Mouse (Mus musculus) liver, postnatal 0 days (tissue): Measurements from ENCODE around the gene Stat3. TPM values are rescaled to one million over a fixed set of nuclear protein-coding genes. Genes with fewer than 3 reads are reported as not detected.
A peak's percentile ranks its signal among the peaks of the same experiment; 100 is the strongest.

ENCODE experiments used
- ATAC-seq: fragments of 200-750 bp; cut with Nextera tagmentation; 2 replicates; pipeline ENCODE4 v1.8.0; 2017; ENCODE audit warnings: mild to moderate bottlenecking, moderate library complexity
- DNase-seq: peaks from one replicate; pipeline ENCODE4 v3.0.0-alpha.2; 2016
- H3K27ac ChIP-seq: fragments of 300-500 bp; sonication (generic); 2 replicates; pipeline ENCODE4 v1.5.1; 2014; ENCODE audit warnings: antibody characterized with exemption, moderate library complexity, mild to moderate bottlenecking, low read depth
- H3K27me3 ChIP-seq: fragments of 300-500 bp; sonication (generic); 2 replicates; pipeline ENCODE4 v1.6.1; 2014; ENCODE audit warnings: low read length, control low read depth, mixed read lengths; ENCODE audit not compliant: insufficient read depth
- H3K36me3 ChIP-seq: fragments of 300-500 bp; sonication (generic); replicated peaks from 2 replicates; pipeline ENCODE4 v1.6.1; 2014; ENCODE audit warnings: mild to moderate bottlenecking, control low read depth, low read length, moderate library complexity, mixed read lengths; ENCODE audit not compliant: insufficient read depth
- H3K4me1 ChIP-seq: fragments of 300-500 bp; sonication (generic); 2 replicates; pipeline ENCODE4 v1.6.1; 2014; ENCODE audit warnings: antibody characterized with exemption, mild to moderate bottlenecking, control low read depth; ENCODE audit not compliant: insufficient read depth
- H3K4me2 ChIP-seq: fragments of 300-500 bp; sonication (generic); 2 replicates; pipeline ENCODE4 v1.6.1; 2014; ENCODE audit warnings: low read depth, mild to moderate bottlenecking, low read length, moderate library complexity, mixed read lengths
- H3K4me3 ChIP-seq: fragments of 300-500 bp; sonication (generic); 2 replicates; pipeline ENCODE4 v1.5.1; 2014; ENCODE audit warnings: low read depth, low read length
- H3K9ac ChIP-seq: fragments of 300-500 bp; sonication (generic); replicated peaks from 2 replicates; pipeline ENCODE4 v1.6.1; 2014; ENCODE audit warnings: mild to moderate bottlenecking, moderate library complexity
- H3K9me3 ChIP-seq: fragments of 300-500 bp; sonication (generic); 2 replicates; pipeline ENCODE4 v1.6.1; 2016; ENCODE audit warnings: mild to moderate bottlenecking, control low read depth, low read length, mixed read lengths
- CTCF ChIP-seq: sonication (generic); IDR thresholded peaks from 2 replicates; pipeline ENCODE4 v1.5.1; 2016; ENCODE audit warnings: antibody characterized with exemption, low read depth
- EP300 ChIP-seq: IDR thresholded peaks from 2 replicates; pipeline ENCODE4 v1.6.1; 2016; ENCODE audit warnings: antibody characterized with exemption, low read depth, mild to moderate bottlenecking
- WGBS: fragments of 180-500 bp; shearing (Covaris S2); extraction: QIAGEN DNeasy Blood & Tissue Kit; methylation state at CpG from one replicate; pipeline ENCODE4 v1.1.7; 2014; ENCODE audit not compliant: insufficient replicate concordance; 5-methylcytosine and 5-hydroxymethylcytosine counted together
- polyA plus RNA-seq: library from polyadenylated mRNA; unstranded; fragments of >200 nt; fragmentation: Nextera tagmentation; extraction: Ambion mirVana; gene quantifications from 2 replicates; pipeline ENCODE4 v1.2.1, GENCODE M21; 2015

Gene Stat3
- polyA plus RNA-seq, 1 experiment from 2014 or later, result 53.7 TPM

DNA sequence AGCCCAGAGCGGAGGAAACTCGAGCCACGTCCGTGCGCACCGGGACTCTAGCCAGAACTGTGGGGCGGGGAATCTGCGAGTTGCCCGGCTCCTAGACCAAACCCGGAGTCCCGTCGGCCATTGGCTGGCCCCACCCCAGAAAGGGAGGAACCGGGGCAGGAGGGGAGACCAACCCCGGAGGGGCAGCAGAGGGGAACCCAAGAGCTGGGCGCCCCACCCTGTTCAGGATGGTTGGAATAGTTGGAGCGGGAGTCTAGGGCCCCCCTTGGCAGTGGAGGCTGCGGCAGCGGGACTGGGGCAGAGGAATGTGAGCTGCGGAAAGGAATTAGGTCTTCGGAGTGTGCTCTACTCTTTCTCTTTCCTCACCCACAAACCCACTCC lies 31.2 kb upstream of the Stat3 start, which contains the start of gene Cavin1:
Cavin1 (minus strand) TSS at position 331 of the 381 bp plus-strand sequence.
- DNase-seq, result peak; percentile 82
- 6% methylated on average over 20 of the region's 20 CpGs for WGBS
- H3K9ac ChIP-seq, result peak within 1 kb of the TSS; percentile 69
- peaks cover 30% of the 10 kb centered on the region for H3K27me3 ChIP-seq
- peak within 1 kb of the TSS; percentile 90 for H3K4me2 ChIP-seq
- peaks cover 8% of the 10 kb centered on the region for H3K4me1 ChIP-seq
- H3K4me3 ChIP-seq, result peak within 1 kb of the TSS; percentile 68
- H3K9me3 ChIP-seq, result no peaks in the 10 kb centered on the region
- H3K36me3 ChIP-seq, result no peaks in the 10 kb centered on the region
- H3K27ac ChIP-seq, result peak within 1 kb of the TSS; percentile 78
- peak; percentile 76 for ATAC-seq
- TF ChIP-seq CTCF (no peak), EP300 (0 out of 2 replicates have a peak, but pooled peaks have one; percentile 12)

DNA sequence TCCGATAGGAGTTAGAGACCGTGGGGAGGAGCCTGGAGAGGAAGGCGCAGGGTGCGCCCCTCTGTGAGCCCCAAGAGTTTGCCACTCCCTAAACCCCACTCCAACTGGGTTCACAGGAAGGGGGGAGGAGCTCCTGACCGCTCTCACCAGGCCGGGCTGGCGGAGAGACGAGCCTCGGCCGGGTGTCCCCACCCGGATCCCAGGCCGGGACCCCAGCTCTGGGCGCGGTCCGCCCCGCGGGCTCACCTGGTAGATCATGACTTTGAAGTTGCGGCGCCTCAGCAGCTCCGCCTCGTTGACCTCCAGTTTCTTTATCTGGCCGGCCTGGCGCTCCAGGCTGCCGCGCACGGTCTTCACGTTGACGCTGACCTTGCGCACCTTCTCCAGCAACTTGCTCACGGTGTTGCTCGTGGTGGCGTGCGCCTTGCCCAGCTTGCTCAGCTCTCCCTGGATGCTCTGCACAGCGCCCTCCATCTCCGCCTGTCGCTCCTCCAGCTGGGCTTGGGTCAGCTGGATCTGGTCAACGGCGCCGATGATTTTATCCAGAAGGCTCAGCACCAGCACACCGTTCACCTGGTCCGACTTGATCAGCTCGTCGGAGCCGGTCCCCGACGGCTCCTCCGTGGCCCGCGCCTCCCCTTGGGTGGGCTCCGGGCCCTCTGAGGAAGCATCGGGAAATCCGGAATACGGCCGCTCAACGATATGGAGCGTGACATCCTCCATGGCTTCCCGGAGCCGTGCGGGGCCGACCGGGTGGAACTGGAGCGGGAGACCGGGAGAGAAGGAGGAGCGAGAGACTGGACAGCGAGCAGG lies 30.6 kb upstream of the Stat3 start:
- H3K4me1 ChIP-seq, result peaks cover 8% of the 10 kb centered on the region
- no peaks in the 10 kb centered on the region for H3K9me3 ChIP-seq
- TF ChIP-seq EP300 (no peak), CTCF (no peak)
- H3K36me3 ChIP-seq, result no peaks in the 10 kb centered on the region
- H3K4me3 ChIP-seq, result peak overlapping the region; percentile 68
- WGBS, result 1% methylated on average over 64 of the region's 65 CpGs
- peak; percentile 48 for ATAC-seq
- peak overlapping the region; percentile 78 for H3K27ac ChIP-seq
- H3K9ac ChIP-seq, result peak overlapping the region; percentile 69
- peak overlapping the region; percentile 90 for H3K4me2 ChIP-seq
- DNase-seq, result peak; percentile 44
- H3K27me3 ChIP-seq, result peaks cover 30% of the 10 kb centered on the region

DNA sequence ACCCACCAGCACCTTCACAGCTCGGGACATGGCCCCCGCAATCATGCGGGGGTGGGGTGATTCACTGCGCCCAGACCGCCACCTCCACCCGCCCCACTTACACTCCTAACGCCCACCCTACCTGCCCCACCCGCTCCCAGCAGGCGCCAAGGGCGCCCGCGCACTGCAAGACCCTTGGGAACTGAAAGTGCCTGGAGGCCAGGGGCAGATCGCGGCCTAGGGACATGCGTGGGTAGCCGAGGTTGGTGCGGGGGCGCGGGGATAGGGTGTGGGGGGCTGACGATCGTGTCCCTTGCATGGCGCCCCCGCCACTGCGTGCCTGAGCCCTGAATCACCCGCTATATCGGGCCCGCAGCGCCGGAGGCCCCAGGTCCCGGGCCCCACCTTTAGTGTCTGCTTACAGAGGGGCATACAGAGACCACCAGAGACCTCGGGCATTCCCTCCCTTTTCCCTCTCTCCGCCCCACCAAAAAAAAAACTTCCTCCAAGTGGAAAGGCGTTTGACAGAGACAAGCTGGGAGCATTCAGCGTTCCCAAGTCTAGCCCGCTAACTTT lies 29.9 kb upstream of the Stat3 start:
- Histone ChIP-seq H3K4me2 (peak overlapping the region; percentile 90), H3K9me3 (no peaks in the 10 kb centered on the region), H3K4me3 (peak overlapping the region; percentile 68), H3K9ac (peak overlapping the region; percentile 69), H3K27me3 (peaks cover 30% of the 10 kb centered on the region), H3K4me1 (peaks cover 8% of the 10 kb centered on the region), H3K36me3 (no peaks in the 10 kb centered on the region), H3K27ac (peak overlapping the region; percentile 78)
- DNase-seq, result no peak
- ATAC-seq, result no peak
- 9% methylated on average over 27 of the region's 35 CpGs for WGBS
- TF ChIP-seq EP300 (no peak), CTCF (no peak)

DNA sequence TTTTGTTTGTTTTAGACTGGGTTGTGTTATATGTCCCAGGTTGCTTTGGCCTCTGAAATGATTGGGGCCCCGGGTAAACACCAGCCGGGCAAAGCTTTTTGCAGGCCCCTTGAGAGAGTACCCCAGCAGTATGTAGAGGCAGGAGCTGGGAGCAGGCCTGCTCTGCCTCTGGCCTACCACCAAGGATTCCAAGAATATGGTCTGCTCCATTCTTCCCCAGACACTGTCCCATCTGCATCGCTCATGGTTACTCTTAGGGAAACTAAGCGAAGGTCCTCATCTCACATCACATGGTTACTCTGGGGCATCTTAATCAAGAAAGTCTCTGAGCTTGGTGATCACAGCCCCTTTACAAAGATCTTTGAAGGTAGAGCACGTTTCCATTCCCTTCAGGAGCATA lies 29.2 kb upstream of the Stat3 start:
- Histone ChIP-seq H3K36me3 (no peaks in the 10 kb centered on the region), H3K9me3 (no peaks in the 10 kb centered on the region), H3K4me2 (peak overlapping the region; percentile 90), H3K27ac (peak overlapping the region; percentile 78; the same call in 1 of the 2 replicates), H3K4me3 (peak overlapping the region; percentile 68), H3K4me1 (peaks cover 8% of the 10 kb centered on the region), H3K9ac (peak overlapping the region; percentile 69), H3K27me3 (peaks cover 30% of the 10 kb centered on the region)
- ATAC-seq (no peak), DNase-seq (no peak)
- TF ChIP-seq CTCF (no peak), EP300 (no peak)
- 68% methylated on average over 5 of the region's 5 CpGs for WGBS

DNA sequence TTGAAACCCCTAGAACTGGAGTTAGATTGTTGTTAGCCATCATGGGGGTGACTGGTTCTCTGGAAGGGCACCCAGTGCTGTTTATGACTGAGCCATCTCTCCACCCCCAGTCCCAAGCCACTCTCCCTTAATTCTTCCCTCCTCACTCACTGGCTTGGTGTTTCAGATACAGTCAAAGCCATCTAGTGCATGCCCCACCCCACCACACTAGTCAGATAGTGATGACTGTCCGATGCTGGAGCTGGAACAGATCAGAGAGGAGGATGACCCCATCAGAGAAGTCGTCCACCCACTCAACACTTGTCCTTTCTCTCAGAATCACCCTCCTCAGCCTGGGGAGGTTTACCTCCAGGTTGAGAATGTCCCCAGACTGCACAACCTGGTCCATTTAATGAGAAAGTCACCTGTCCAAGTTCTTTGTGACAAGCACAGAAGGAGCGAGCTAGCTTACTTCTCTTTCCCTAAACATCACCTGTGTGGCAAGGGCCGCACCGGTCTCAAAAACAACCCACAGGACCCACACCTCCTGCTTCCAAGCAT lies 28.6 kb upstream of the Stat3 start:
- WGBS, result 78% methylated on average over 5 of the region's 5 CpGs
- H3K27ac ChIP-seq, result no peak overlapping the region
- H3K4me1 ChIP-seq, result peaks cover 8% of the 10 kb centered on the region
- ATAC-seq (no peak), DNase-seq (no peak)
- peak overlapping the region; percentile 90 for H3K4me2 ChIP-seq
- H3K9ac ChIP-seq, result no peak overlapping the region; the same call in 1 of the 2 replicates
- H3K27me3 ChIP-seq, result peaks cover 30% of the 10 kb centered on the region
- TF ChIP-seq CTCF, result no peak
- TF ChIP-seq EP300, result no peak
- no peaks in the 10 kb centered on the region for H3K9me3 ChIP-seq
- H3K4me3 ChIP-seq, result no peak overlapping the region
- H3K36me3 ChIP-seq, result no peaks in the 10 kb centered on the region

DNA sequence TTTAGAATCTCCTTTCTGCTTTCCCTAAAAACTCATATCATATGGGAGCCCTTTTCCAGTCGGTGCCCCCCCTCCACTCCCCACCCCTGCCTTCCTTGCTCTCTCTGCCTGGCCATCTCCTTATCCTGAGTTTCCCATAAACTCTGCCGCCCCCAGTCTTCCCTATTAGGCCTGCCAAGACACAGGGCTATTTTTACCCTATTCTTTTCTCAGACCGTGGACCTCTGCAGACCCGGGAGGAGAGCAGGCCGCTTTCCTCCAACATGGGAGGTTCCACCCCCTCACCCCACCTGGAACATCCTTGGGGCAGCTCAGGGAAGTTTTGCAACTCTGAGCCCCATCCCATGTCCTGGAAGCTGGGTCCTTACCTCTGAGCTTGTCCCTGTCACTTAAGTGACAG lies 28.0 kb upstream of the Stat3 start:
- Histone ChIP-seq H3K27me3 (peaks cover 30% of the 10 kb centered on the region), H3K9me3 (no peaks in the 10 kb centered on the region), H3K4me2 (peak overlapping the region; percentile 90; the same call in 1 of the 2 replicates), H3K4me1 (peaks cover 12% of the 10 kb centered on the region), H3K4me3 (no peak overlapping the region), H3K27ac (no peak overlapping the region), H3K9ac (no peak overlapping the region), H3K36me3 (no peaks in the 10 kb centered on the region)
- ATAC-seq, result no peak
- WGBS, result 67% methylated on average over 5 of the region's 5 CpGs
- TF ChIP-seq CTCF (no peak), EP300 (no peak)
- no peak for DNase-seq
